Mouse (Mus musculus): ENCODE measurements around the gene Ift52.

Ift52 gene

DNA sequence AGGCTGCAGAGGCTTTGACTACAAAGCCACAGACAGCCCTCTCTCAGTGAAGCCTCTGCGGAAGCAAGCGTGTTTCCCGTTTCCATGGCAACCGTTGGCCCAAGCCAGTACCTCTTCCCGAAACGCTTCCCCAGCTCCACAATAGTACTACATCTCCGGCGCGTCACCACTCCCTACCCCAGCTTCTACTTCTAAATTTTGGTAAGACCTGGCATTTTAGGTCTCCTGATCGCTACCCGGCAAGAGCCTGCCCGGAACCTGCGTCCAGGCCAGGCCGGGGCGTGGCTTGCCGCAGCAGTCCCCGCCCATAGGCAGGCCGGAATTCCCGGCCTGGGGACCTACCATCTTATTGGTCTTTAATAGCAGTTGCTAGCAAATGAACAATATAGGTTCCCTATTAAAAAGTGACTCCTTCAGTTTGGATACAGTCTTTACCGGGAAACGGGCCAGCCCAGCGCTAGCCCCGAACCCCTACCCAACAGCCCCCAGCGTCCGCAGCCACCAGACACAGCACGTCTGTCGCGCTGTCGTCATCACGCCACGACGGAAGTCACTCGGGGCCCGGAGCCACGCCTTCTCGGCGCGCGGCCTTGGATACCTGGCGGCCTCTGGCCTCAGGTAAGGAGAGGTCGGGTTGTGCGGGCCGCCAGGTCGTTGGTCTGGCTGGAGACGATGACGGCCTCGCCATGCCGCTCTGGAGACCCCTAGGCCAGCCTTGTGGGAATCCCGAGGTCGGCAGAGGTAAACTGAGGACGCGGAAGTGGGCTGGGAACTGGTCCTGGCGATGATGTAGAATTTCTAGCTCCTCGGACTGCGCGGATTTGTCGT lies at the start of gene Ift52:
TSS of gene Ift52 (plus strand) at position 439 of the 828 bp plus-strand sequence.
- DNase-seq (ENCODE audit: low read depth, low spot score), result peak; percentile 81

DNA sequence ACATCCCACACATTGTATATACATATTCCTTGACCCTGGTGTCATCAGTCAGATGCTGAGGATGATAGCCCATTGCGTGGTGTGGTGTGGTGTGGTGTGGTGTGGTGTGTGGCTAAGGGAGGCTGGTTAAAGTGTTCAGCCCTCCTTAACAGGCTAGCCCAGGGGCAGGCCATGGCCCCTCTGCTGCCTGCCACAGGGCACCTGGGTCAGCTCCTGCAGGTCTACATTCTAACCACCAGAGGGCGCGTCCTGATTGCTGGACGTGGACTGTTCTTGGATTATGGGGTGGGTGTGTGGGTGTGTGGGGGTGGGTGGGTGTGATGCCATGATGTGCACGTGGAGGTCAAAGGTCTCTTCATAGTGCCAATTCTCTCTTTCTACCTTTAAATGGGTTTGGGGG lies 48.8 kb upstream of the Ift52 start:
- no peak for DNase-seq (ENCODE audit: low read depth, low spot score)

DNA sequence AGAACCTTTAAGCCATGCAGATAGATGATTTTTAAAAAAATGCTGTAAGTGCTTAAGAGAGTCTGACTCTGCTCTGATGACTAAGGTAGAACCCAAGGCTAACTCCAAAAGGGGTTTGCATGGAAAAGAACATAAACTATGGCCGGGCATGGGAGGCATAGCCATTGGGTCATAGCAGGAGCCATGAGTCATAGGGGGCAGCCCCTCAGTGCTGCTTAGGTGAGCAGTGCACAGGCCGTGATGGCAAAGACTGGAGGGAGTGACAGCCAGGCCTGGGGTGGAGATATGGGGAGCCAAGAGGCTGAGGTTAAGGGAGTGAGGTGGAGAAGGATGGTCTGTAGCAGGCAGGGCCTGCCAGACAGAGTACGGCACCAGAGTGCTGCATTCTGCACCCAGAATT lies 48.1 kb upstream of the Ift52 start:
- no peak for DNase-seq (ENCODE audit: low read depth, low spot score)

DNA sequence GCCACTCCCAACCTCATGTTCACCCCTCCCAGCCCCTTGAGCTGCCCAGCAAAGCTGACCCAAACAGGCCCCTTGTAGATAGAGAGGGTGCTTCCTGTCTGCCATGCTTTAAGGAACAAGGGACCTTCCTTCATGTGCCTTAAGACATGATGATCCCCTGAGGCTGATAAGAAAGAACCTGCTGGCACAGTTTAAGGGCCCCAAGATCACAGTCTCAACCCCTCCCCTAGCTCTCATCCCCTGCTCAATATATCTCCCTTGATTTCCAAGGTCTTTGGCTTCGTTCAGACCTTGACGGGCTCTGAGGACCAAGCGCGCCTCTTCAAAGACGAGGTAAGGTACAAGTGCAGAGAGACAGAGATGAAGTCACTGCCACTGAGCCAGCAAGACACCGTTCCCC lies 46.3 kb upstream of the Ift52 start:
- no peak for DNase-seq (ENCODE audit: low read depth, low spot score)

DNA sequence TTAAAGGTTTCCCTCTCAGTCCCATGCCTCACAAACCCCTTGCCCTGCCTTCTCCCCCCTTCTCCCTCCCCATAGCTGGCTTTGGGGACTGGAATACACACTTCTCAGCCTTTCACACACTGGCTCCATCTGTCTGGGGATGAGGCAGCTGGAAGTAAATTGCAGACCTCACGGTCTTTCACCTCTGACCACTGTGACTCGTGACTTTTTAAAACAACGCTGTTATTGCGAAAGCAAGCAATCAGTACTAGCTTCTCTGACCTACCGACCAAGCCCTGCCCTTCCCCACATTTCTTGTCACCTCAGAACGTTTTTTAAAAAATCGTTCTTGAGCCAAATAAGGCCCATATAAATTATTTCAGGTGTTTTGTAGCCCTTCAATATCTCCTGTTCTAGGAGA lies 44.4 kb upstream of the Ift52 start:
- DNase-seq (ENCODE audit: low read depth, low spot score), result no peak

DNA sequence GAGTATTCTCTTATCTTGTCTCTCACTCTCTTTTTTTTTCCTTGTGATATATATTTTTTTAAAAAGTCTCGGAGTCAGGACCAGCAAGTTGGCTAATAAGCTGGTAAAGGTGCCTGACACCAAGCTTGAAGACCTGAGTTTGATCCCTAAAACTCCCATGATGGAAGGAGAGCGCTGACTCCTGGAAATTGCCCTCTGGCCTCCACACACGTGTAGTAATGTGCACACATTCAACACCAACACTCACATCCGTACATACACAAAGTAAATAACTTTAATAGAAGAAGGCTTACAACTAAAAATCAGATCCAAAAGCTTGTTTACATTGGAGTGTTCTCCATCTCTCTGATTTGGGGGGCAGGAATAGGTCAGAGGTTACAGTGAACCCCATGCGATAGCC lies 43.9 kb upstream of the Ift52 start:
- no peak for DNase-seq (ENCODE audit: low read depth, low spot score)

DNA sequence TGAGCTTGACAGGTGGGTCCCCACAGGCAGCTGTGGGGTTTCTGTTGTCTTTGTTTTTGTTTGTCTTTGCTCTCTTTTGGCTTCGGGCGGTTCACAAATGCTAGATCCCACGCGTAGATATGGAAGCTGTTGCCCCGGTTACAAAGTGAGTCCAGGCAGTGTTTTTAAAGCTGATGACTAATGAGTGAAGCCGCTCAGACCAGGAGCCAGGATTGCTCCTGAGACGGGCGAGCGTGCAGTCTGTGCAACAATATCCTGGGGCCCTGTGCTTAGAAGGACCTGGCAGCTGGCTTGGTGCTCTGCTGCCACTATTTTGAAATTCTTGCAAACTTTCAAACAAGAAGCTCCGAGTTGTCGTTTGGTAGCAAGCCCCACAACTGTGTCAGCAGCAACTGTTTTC lies 43.5 kb upstream of the Ift52 start:
- DNase-seq (ENCODE audit: low read depth, low spot score), result no peak

DNA sequence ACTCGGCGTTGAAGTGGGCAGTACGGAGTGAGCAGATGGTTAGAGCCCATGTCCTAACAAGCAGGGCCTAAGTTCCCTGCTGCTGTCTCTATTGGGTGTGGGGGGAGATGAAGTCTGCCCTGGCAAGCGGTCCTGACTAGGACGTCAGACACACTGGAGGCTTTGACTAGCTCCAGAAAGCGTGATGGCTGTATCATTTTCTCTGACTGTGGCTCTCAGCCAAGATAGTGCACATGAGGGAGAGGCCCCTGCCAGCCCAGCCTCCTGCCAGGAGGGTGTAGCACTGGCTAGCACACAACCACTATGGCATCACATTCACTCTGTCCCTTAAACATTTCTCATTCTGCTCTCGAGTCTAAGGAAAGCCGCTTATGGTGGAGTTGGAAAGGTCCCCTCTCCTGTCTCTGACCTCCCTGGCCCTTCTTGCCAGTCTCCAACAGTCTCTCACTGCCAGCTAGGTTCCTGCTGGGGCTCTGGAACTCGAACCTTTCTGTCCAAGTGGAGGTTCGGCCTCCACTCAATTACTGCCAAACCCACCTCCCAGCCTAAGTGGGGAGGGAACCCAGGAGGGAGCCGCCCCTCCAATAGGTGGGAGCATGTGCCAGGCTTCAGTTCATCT lies 41.9 kb upstream of the Ift52 start:
- no peak for DNase-seq (ENCODE audit: low read depth, low spot score)

DNA sequence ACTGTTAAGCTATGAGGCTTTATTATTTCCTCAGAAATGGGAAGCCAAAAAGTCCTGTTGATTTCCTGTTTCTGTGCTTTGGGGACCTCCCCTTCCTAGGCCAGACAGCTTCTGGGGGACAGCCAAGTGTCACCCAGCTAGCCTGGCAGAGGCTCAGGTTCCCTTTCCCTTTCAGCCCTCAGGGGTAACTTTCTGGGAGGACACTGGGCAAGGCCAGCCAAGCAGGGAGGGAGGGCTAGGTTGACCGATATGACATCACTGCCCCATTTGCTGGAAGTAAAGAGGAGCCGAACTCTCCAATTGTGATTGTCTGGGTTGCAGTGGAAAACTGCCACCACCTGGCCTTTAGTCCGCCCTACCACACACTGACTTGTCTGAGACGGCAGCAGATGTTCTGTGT lies 41.2 kb upstream of the Ift52 start:
- DNase-seq (ENCODE audit: low read depth, low spot score), result no peak

DNA sequence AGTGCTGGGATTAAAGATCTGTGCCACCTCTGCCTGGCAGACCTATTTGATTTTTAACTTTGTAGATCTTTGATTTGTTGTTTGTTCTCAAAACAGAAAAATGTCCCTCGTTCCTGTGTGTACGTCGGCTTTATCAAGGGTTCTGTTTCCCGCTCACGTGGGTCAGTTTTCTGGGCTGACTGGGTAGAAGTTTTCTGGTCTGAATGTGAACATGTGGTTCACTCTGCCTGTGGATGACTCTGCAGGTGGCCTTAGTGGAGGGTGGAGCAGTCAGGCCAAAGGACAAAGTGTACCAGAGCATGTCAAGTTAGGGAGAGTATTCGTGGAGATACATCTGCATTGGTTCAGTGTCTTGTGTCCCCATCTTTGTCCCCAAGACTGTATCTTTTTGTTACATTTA lies 32.8 kb upstream of the Ift52 start:
- no peak for DNase-seq (ENCODE audit: low read depth, low spot score)

DNA sequence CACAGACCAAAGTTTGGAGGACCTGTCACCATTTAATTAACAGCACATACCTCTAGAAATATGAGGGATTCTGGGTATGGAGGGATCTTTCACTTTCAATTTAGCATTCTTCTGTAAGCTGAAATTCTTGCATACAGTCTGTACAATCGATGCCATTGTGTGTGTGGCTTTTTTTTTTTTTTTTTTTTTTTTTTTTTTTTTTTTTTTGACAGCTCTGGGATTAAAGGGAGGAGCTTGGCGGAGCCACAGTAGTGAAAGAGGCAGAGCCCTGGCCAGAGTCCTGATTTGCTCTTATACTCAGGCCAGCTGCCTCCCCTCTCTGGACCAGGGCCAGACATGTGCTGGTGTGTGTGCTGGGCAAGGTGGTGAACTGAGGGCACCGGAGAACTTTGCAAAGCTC lies 31.2 kb upstream of the Ift52 start:
- DNase-seq (ENCODE audit: low read depth, low spot score), result no peak

DNA sequence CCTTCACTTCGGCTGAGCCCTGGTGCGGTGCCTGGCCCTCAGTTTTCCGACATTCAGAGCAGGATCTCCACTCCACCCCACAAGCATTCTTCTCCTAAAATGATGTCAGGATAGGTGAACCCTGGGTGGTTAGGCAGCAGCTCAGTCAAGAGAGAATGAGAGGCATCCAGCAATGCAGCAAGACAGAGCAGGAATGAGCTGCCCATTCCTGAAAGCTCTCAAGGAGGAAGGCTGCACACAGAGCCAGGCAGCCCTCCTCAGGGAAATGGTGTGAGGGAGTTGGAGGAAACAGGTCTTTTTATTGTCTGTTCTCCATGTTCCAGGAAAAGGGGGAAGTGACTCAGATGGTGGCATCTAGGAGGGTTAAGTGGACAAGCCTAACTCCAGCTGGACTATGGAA lies 30.4 kb upstream of the Ift52 start:
- no peak for DNase-seq (ENCODE audit: low read depth, low spot score)

DNA sequence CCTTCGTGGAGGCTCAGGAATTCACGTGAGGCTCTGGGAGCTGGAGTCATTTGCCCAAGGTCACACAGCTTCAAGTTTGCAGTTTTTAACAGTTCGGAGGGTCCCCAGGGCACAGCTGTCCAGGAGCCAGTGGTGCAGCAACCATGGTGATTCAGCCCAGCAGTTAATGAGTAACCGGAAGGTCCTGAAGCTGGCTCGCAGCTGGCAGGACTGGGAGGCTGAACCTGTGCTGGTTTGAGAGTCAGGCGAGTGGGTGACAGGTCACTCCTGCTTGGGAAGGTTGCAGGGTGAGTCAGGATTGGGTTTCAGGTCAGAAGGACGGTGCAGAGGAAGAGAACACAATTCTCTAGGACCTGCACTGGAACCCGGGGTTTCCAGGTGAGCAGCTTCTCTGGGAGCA lies 29.9 kb upstream of the Ift52 start, which contains the start of gene Sgk2:
TSS of gene Sgk2 (plus strand) at position 113 of the 400 bp plus-strand sequence.
- DNase-seq (ENCODE audit: low read depth, low spot score), result no peak

DNA sequence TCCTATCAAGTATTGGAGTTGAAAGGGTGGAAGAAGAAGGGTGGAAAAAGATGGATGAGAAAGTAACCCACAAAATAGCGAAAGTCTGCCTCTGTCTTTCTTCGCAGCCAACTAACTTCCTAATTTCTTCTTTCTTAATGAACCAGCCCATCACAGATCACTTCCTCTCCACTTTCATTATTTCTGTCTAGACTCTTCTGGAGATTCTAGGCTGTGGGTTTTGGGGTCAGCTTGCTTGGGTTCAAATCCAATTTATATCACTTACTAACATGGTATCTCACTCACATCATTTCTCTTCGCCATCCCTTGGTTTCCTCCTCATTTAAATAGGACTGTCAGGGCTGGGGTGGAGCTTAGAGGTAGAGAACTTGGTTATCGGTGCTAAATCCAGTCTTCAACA lies 28.9 kb upstream of the Ift52 start:
- DNase-seq (ENCODE audit: low read depth, low spot score), result no peak

DNA sequence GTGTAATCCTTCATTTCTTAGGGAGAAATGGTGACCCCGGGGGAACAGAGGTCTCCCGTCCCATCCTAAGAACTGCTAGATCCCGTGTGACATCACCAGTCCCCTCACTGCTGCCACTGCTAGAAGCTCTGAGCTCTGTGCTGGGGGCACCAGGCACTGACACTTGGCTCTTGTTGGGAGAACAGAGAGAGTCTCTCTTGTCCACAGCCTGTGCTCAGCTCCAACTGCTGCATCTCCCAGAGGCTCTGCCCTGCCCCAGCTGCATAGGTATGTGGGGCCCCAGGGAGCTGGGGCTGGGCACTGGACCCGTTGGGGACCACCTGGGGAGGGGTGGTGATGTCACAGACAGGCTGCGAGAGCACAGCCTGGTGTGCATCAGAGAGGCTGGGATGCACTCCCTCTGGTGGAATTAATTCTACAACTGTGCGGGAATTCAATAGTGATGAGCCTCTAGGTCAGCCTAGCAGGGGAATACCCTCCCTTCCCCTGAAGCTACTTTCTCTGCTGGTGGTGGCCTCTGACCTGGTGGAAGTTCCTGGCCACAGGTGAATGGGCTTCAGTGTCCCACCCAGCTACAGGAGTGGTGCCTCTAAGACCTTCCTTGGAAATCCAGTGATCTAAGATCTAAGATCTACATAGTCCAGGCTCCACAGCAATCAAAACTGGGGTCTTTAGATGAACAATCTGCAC lies 25.6 kb upstream of the Ift52 start:
- no peak for DNase-seq (ENCODE audit: low read depth, low spot score)

DNA sequence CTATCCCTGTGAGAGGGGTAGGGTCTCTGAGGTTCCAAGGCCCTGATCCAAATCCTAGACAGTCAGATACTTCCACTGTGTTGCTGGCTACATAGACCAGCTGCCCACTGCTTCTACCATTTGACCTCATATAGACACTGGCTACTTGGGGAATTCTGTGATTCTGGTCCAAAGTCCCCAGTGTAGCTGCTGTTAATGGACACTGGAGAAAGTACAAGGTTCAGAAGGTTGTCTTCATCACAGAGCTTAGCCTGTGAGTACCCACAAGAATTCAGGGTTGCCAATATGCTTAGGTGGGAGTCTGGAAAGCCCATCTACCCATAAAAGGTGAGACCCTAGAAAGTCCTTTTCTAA lies 25.1 kb upstream of the Ift52 start:
- DNase-seq (ENCODE audit: low read depth, low spot score), result no peak

DNA sequence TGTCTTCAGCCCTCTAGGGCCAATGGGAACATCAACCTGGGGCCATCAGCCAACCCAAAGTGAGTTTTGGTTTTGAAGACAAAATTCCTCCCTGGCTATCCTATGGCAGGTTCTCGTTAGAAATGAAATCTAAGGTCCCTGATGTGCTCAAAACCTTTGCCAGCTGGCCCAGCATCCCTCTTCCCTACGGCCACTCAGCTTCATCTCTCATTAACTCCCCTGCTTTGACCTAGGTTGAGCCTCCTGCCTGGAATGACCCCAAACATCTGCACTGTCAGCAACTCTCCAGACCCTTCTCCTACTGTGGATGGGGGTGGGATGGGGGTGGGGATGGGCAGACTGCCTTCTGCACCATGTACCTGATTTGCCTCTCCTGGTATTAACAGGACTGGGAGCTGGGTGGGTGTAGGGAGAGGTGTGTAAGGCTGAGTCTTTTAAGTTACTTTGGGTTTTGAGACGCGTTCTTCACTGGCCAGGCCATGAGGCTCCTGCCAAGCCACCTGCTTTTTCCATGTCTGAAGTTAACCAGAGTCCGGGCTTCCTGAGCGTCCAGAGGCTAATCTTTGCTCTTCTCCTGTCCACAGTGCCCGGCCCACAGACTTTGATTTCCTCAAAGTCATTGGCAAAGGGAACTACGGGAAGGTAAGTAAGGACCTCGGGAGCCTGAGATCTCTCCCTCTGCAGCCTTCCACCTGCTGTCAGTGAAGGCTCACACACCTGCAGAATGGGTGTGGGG lies 23.1 kb upstream of the Ift52 start:
- DNase-seq (ENCODE audit: low read depth, low spot score), result no peak

DNA sequence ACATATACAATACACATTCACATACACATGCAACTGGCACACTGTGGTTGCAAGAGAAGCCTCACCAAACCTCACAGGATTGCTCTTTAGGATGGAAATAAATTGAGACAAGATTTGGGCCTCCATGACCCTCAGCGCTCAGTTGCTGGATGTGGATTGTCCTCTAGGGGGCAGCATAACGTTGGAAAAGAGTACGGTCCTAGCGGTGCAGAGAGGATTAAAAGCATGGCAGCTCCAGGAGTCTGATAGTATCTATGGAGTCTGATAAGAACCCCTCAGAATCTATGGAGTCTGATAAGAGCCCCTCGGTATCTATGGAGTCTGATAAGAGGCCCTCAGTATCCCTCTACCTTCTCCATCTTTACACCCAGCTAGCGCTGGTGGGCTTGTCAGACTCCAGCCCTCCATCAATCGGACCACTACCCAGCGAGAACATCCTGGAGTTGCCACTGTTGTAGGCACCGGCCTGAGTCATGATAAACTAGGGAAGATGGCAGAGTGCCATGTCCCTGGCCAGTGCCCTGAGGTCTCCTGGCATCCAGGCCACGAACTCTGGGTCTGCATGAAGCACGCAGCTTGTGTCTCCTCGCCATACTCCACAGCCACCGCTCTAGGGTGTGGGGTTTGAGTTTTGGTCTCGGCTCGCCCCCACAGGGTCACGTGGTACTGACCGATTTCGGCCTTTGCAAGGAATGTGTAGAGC lies 18.5 kb upstream of the Ift52 start:
- peak; percentile 58 for DNase-seq (ENCODE audit: low read depth, low spot score)

DNA sequence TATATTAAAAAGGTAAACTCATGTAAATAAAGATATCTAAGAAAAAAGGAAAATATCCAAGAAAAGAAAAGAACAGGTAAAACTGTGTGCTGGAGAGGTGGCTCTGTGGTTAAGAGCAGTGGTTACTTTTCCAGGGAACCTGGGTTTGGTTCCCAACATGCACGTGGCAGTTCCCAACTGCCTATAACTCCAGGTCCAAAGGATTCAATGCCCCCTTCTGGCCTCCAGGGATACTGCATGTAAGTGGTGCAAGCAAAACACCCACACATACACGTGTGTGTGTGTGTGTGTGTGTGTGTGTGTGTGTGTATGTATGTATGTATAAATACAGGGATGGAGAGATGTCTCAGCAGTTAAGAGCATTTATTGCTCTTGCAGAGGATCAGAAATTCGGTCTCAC lies 17.4 kb upstream of the Ift52 start:
- peak; percentile 43 for DNase-seq (ENCODE audit: low read depth, low spot score)

DNA sequence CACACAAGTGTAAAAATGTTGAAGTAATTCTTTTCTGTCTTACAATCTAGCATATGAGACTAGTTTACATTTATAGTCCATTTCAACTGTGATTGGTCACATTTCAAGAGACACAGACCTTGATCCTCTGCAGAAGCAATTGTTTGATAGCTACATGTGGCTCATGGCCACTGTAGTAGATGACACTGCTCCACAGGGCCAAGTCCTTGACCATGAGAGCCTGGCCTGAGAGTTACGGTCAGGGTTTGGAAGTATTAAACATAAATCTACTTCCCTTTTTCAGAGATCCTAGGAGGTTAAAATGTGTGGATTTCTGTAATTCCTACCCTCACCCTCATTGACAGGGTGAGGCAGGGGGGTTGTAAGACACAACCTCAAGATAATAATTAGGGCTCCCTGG lies 16.1 kb upstream of the Ift52 start:
- no peak for DNase-seq (ENCODE audit: low read depth, low spot score)

DNA sequence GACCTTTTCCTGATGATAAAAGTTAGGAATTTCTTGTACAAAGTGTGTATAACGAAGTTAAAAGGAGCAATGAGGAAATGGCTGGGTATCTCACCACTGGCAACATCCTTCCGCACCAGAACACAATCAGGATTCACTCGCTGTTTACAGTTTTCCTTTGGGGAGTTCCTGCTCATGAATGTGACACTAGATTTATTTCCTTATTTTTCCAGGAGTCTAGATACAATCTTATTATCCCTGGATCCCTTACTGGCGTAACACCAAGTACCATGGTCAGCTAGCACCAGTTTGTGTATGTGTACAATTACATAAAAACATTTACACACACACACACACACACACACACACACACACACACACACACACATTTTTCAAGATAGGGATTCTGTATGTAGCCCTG lies 9.9 kb upstream of the Ift52 start:
- no peak for DNase-seq (ENCODE audit: low read depth, low spot score)

DNA sequence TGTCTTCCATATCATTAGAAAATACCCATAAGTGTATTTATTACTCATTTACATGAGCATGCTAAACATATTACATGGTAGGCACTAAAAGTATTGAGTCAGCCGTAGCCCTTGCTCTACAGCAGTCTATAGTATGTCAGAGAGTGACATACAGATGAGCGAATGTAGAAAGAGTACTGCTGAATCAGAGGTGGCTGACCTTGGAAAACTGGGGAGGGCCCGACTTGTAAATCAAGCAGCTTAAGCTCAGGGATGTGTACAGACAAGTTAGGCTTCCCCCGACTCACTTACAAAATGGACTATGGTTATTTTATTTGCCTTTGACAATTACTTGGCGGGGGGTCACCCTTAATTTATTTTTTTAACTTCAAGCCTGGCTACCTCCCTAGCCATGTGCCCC lies 14.1 kb downstream of the Ift52 start:
- no peak for DNase-seq (ENCODE audit: low read depth, low spot score)
